Comparison of ENCODE assay signal across 11 mouse cellular contexts in the genomic region with DNA sequence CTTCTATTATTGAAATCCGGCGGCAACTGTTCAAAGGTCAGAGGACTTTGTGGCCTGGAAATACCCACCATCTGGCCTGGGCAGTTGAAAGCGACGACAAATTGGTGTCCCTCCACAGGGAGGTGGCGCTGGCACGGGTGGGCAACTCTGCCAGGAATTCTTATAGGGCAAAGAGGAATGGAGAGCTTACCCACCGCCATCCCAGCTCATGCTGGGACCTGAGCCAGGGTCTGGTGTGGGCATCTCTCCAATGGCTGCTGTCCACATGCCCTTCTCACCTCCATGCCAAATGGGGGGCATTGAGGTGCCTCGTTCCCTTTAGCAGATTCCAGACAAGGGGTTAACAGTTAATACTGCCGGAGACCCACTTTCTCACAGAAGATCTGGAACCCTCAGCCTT.
"Had no signal": no experiment of that assay in that cellular context is flagged by ENCODE, and none has a peak within 500 bp of the region (broad histone marks: within the 10 kb centered on the region; RNA-seq: fewer than 3 reads in every experiment).

No protein-coding gene starts in this region.

- DNase-seq: kidney, postnatal 36 days; layer of hippocampus, adult 9-11 months; layer of hippocampus, postnatal 36 days; lung, adult 18-20 months; midbrain, embryonic 14.5 days; thymus, postnatal 4 days had no signal

- H3K27me3 ChIP-seq: limb, embryonic 13.5 days; neural tube, embryonic 13.5 days had no signal

- H3K4me3 ChIP-seq: limb, embryonic 13.5 days; neural tube, embryonic 13.5 days had no signal

- H3K27ac ChIP-seq: kidney, postnatal 0 days; limb, embryonic 13.5 days; liver, embryonic 14.5 days; neural tube, embryonic 13.5 days; stomach, postnatal 0 days had no signal

- H3K9me3 ChIP-seq: limb, embryonic 13.5 days; neural tube, embryonic 13.5 days had no signal

- H3K9ac ChIP-seq: limb, embryonic 13.5 days; liver, embryonic 14.5 days; neural tube, embryonic 13.5 days had no signal

- H3K4me2 ChIP-seq: limb, embryonic 13.5 days; neural tube, embryonic 13.5 days had no signal

- H3K36me3 ChIP-seq: limb, embryonic 13.5 days; neural tube, embryonic 13.5 days had no signal
